Mouse (Mus musculus): Measurements from ENCODE around the gene Klb. TPM values are rescaled to one million over a fixed set of nuclear protein-coding genes. Genes with fewer than 3 reads are reported as not detected.

The Klb gene
- polyA plus RNA-seq, 1 experiment from 2014 or later = 0.12 TPM

- Histone ChIP-seq H3K9ac (ENCODE audit: low read depth, low read length) (no peak overlapping the region), H3K4me1 (replicated peaks; ENCODE audit: insufficient read depth, low read length) (no peaks in the 10 kb centered on the region), H3K9me3 (replicated peaks; ENCODE audit: low read length) (no peaks in the 10 kb centered on the region), H3K27me3 (ENCODE audit: insufficient read depth, low read length) (no peaks in the 10 kb centered on the region), H3K27ac (no peak overlapping the region), H3K4me3 (replicated peaks; ENCODE audit: low read depth, low read length) (no peak overlapping the region), H3K4me2 (ENCODE audit: low read length) (no peak overlapping the region), H3K36me3 (ENCODE audit: insufficient read depth, low read length) (peaks cover 16% of the 10 kb centered on the region; the same call in 1 of the 2 replicates)
- ATAC-seq (replicated peaks; ENCODE audit: low FRiP score, low read depth) (no peak), DNase-seq (ENCODE audit: low spot score) (no peak)
- 88% methylated on average over 5 of the region's 5 CpGs for WGBS
- no peak for TF ChIP-seq CTCF (IDR thresholded peaks at IDR 0.05; ENCODE audit: low read depth)
These were observed 77.1 kb downstream of the Klb start for GRCm38 (mm10) chr5:65425251-65425650.

DNA sequence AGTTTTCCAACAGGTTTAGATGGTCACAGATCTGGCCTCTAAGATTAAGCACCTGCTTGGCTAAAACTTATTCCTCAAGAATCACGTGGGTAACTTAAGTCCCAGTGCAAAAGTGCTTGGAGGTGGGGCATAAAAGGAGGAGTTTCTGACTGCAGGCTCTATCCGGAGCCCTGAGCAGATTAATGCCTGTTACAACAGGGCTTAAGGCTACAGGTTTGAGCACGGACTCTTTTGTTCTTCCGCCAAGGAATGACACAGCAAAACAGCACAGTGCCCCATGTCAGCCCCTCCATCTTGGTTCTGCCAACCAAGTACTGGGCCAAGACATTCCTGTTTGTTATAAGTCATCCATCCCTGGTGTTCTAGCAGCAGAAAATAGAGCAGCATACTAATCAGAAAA, 80.2 kb downstream of the Klb start:
- WGBS = 55% methylated on average over 4 of the region's 4 CpGs
- no peak overlapping the region for H3K4me2 ChIP-seq (ENCODE audit: low read length)
- H3K27ac ChIP-seq = no peak overlapping the region
- H3K36me3 ChIP-seq (ENCODE audit: insufficient read depth, low read length) = 0 out of 2 replicates have a peak, but pooled peaks cover 6% of the 10 kb centered on the region
- ATAC-seq (replicated peaks; ENCODE audit: low FRiP score, low read depth) = peak; percentile 34; the same call in 1 of the 2 replicates
- H3K9ac ChIP-seq (ENCODE audit: low read depth, low read length) = no peak overlapping the region
- no peaks in the 10 kb centered on the region for H3K9me3 ChIP-seq (replicated peaks; ENCODE audit: low read length)
- TF ChIP-seq CTCF (IDR thresholded peaks at IDR 0.05; ENCODE audit: low read depth) = no peak
- no peaks in the 10 kb centered on the region for H3K4me1 ChIP-seq (replicated peaks; ENCODE audit: insufficient read depth, low read length)
- no peaks in the 10 kb centered on the region for H3K27me3 ChIP-seq (ENCODE audit: insufficient read depth, low read length)
- no peak overlapping the region for H3K4me3 ChIP-seq (replicated peaks; ENCODE audit: low read depth, low read length)
- no peak for DNase-seq (ENCODE audit: low spot score)

- H3K4me1 ChIP-seq (replicated peaks; ENCODE audit: insufficient read depth, low read length) = no peaks in the 10 kb centered on the region
- no peak overlapping the region for H3K27ac ChIP-seq
- 87% methylated on average over 5 of the region's 5 CpGs for WGBS
- 0 out of 2 replicates have a peak, but pooled peaks cover 6% of the 10 kb centered on the region for H3K36me3 ChIP-seq (ENCODE audit: insufficient read depth, low read length)
- no peak for TF ChIP-seq CTCF (IDR thresholded peaks at IDR 0.05; ENCODE audit: low read depth)
- H3K9me3 ChIP-seq (replicated peaks; ENCODE audit: low read length) = no peaks in the 10 kb centered on the region
- ATAC-seq (replicated peaks; ENCODE audit: low FRiP score, low read depth) = no peak
- H3K4me2 ChIP-seq (ENCODE audit: low read length) = no peak overlapping the region
- no peak overlapping the region for H3K4me3 ChIP-seq (replicated peaks; ENCODE audit: low read depth, low read length)
- no peaks in the 10 kb centered on the region for H3K27me3 ChIP-seq (ENCODE audit: insufficient read depth, low read length)
- no peak for DNase-seq (ENCODE audit: low spot score)
- no peak overlapping the region for H3K9ac ChIP-seq (ENCODE audit: low read depth, low read length)
These were observed 81.3 kb downstream of the Klb start for GRCm38 (mm10) chr5:65429441-65429840.

Other genes starting within 250 kb of the Klb start
- gene Klhl5, start 240.8 kb upstream of the Klb start, polyA plus RNA-seq (2015; fragmentation: Nextera tagmentation; extraction: Ambion mirVana) = 26.5 and 27.5 TPM in 2 replicates
- gene Wdr19, start 148.6 kb upstream of the Klb start, polyA plus RNA-seq (2015; fragmentation: Nextera tagmentation; extraction: Ambion mirVana) = 9.9 and 10.2 TPM in 2 replicates
- 69.1 and 74.3 TPM in 2 replicates for gene Rfc1, start 12.6 kb upstream of the Klb start, polyA plus RNA-seq (2015; fragmentation: Nextera tagmentation; extraction: Ambion mirVana)
- 1,132 and 1,215 TPM in 2 replicates for gene Rpl9, start 43.1 kb downstream of the Klb start, polyA plus RNA-seq (2015; fragmentation: Nextera tagmentation; extraction: Ambion mirVana)
- 66.7 and 67.3 TPM in 2 replicates for gene Lias, start 43.2 kb downstream of the Klb start, polyA plus RNA-seq (2015; fragmentation: Nextera tagmentation; extraction: Ambion mirVana)
- gene Ugdh, start 87.6 kb downstream of the Klb start, polyA plus RNA-seq (2015; fragmentation: Nextera tagmentation; extraction: Ambion mirVana) = 94.5 and 103 TPM in 2 replicates
- 0.96 TPM in 1 of 2 replicates, not detected in the other for gene Gm43552, start 144.5 kb downstream of the Klb start, polyA plus RNA-seq (2015; fragmentation: Nextera tagmentation; extraction: Ambion mirVana)
- gene Smim14, start 188.9 kb downstream of the Klb start, polyA plus RNA-seq (2015; fragmentation: Nextera tagmentation; extraction: Ambion mirVana) = 192 and 199 TPM in 2 replicates
- gene Ube2k, start 188.9 kb downstream of the Klb start, polyA plus RNA-seq (2015; fragmentation: Nextera tagmentation; extraction: Ambion mirVana) = 146 and 152 TPM in 2 replicates